Mouse (Mus musculus) embryonic facial prominence, embryonic 10.5 days (tissue): ENCODE results near the gene Gm28043. TPM values are rescaled to one million over a fixed set of nuclear protein-coding genes. Genes with fewer than 3 reads are reported as not detected.

Experiments
- DNase-seq: peaks from one replicate; pipeline ENCODE4 v3.0.0-alpha.2; 2017; ENCODE audit warnings: low spot score
- H3K27ac ChIP-seq: fragments of 300-500 bp; sonication (generic); replicated peaks from 2 replicates; pipeline ENCODE4 v1.5.1; 2016; ENCODE audit warnings: mild to moderate bottlenecking
- H3K27me3 ChIP-seq: fragments of 300-500 bp; sonication (generic); replicated peaks from 2 replicates; pipeline ENCODE4 v1.6.1; 2016; ENCODE audit warnings: low read depth, mild to moderate bottlenecking; ENCODE audit not compliant: poor library complexity, severe bottlenecking
- H3K36me3 ChIP-seq: fragments of 300-500 bp; sonication (generic); replicated peaks from 2 replicates; pipeline ENCODE4 v1.6.1; 2016; ENCODE audit warnings: mild to moderate bottlenecking, moderate library complexity
- H3K4me1 ChIP-seq: fragments of 300-500 bp; sonication (generic); 2 replicates; pipeline ENCODE4 v1.6.1; 2016
- H3K4me3 ChIP-seq: fragments of 300-500 bp; sonication (generic); 2 replicates; pipeline ENCODE4 v1.5.1; 2016; ENCODE audit warnings: mild to moderate bottlenecking, moderate library complexity
- H3K9me3 ChIP-seq: fragments of 300-500 bp; sonication (generic); 2 replicates; pipeline ENCODE4 v1.6.1; 2016; ENCODE audit warnings: mild to moderate bottlenecking
- WGBS: fragments of 180-500 bp; shearing (Covaris S2); methylation state at CpG from one replicate; pipeline ENCODE4 v1.1.7; 2016; 5-methylcytosine and 5-hydroxymethylcytosine counted together
- polyA plus RNA-seq: library from polyadenylated mRNA; unstranded; fragments of >200 nt; fragmentation: Nextera tagmentation; extraction: Ambion mirVana; gene quantifications from 2 replicates; pipeline ENCODE4 v1.2.1, GENCODE M21; 2016

Gene Gm28043
- polyA plus RNA-seq, 1 experiment from 2014 or later: 3.5 TPM

DNA sequence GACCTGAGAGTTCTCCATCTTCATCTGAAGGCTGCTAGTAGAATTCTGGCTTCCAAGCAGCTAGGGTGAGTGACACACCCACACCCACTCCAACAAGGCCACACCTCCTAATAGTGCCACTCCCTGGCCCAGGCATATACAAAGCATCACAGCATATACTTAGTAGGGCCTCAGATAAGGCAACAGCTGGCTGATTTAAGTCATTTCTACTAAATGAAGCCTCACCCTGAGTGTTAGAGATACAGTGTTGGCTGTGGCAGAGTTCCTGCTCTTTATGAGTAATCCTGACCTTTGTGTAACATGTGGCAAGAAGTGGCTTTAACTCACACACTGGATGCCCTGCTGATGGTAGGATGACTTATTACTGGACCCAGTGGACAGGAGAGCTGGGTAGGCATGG, 55.3 kb downstream of the Gm28043 start:
- H3K27me3 ChIP-seq: no peaks in the 10 kb centered on the region
- H3K36me3 ChIP-seq: peaks cover 94% of the 10 kb centered on the region
- H3K4me1 ChIP-seq: no peaks in the 10 kb centered on the region
- no peak overlapping the region for H3K4me3 ChIP-seq
- H3K27ac ChIP-seq: no peak overlapping the region
- H3K9me3 ChIP-seq: no peaks in the 10 kb centered on the region
- DNase-seq: no peak

- Histone ChIP-seq H3K4me3 (no peak overlapping the region), H3K9me3 (no peaks in the 10 kb centered on the region), H3K36me3 (peaks cover 95% of the 10 kb centered on the region), H3K27me3 (no peaks in the 10 kb centered on the region), H3K4me1 (no peaks in the 10 kb centered on the region), H3K27ac (no peak overlapping the region)
- DNase-seq: no peak
- 96% methylated on average over 2 of the region's 2 CpGs for WGBS
These were observed 56.3 kb downstream of the Gm28043 start for GRCm38 (mm10) chr17:29671021-29671420.

GRCm38 (mm10) chr17:29673325-29673724, 58.6 kb downstream of the Gm28043 start:
- DNase-seq: no peak
- Histone ChIP-seq H3K4me1 (no peaks in the 10 kb centered on the region), H3K36me3 (peaks cover 95% of the 10 kb centered on the region), H3K4me3 (no peak overlapping the region), H3K27ac (no peak overlapping the region), H3K27me3 (no peaks in the 10 kb centered on the region), H3K9me3 (no peaks in the 10 kb centered on the region)
- WGBS: 90% methylated on average over 4 of the region's 4 CpGs

GRCm38 (mm10) chr17:29678526-29678925, 63.9 kb downstream of the Gm28043 start:
- Histone ChIP-seq H3K9me3 (no peaks in the 10 kb centered on the region), H3K27me3 (no peaks in the 10 kb centered on the region), H3K4me3 (no peak overlapping the region), H3K27ac (no peak overlapping the region), H3K4me1 (no peaks in the 10 kb centered on the region), H3K36me3 (peaks cover 100% of the 10 kb centered on the region)
- WGBS: 90% methylated on average over 8 of the region's 8 CpGs
- DNase-seq: no peak

DNA sequence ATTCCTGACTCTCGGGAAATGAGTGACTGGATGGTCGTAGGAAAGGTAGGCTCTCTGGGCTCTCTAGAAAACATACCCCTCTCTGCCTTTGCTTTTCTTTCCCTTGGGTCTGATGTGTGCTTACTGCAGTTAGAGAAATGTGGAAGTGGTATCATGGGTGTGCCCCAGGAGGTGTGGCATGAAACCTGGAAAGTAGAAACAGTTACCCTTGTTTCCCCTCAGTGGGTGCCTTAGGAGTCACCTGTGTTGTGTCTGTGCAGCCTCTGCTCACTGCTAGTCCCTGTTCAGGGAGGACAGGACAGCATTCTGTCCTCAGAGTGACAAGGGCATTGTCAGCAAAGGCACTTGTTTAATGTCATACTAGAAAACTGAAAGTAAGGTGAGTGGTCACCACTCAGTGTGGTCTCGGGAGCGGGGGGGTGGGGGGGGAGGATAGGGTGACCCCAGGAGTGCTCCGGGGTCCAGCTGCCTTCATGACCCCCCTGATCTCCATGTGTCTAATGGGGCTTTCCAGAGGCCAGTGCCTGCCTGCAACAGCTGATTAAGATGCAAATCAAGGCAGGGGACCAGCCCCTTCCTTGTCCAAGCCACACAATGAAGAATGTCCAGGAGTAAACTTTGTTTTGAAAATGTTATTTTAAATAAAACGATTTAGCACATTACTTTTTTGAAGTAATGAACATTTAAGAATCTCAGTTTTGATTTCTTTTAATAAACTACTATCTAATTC, 64.5 kb downstream of the Gm28043 start:
- peaks cover 100% of the 10 kb centered on the region for H3K36me3 ChIP-seq
- no peaks in the 10 kb centered on the region for H3K9me3 ChIP-seq
- no peak for DNase-seq
- WGBS: 85% methylated on average over 6 of the region's 6 CpGs
- H3K27me3 ChIP-seq: no peaks in the 10 kb centered on the region
- no peak overlapping the region for H3K4me3 ChIP-seq
- no peaks in the 10 kb centered on the region for H3K4me1 ChIP-seq
- no peak overlapping the region for H3K27ac ChIP-seq

- Histone ChIP-seq H3K4me3 (no peak overlapping the region), H3K9me3 (no peaks in the 10 kb centered on the region), H3K4me1 (no peaks in the 10 kb centered on the region), H3K27ac (no peak overlapping the region), H3K27me3 (no peaks in the 10 kb centered on the region), H3K36me3 (peaks cover 100% of the 10 kb centered on the region)
- no peak for DNase-seq
- WGBS: 86% methylated on average over 2 of the region's 2 CpGs
These were observed 65.5 kb downstream of the Gm28043 start for GRCm38 (mm10) chr17:29680174-29680573.

DNA sequence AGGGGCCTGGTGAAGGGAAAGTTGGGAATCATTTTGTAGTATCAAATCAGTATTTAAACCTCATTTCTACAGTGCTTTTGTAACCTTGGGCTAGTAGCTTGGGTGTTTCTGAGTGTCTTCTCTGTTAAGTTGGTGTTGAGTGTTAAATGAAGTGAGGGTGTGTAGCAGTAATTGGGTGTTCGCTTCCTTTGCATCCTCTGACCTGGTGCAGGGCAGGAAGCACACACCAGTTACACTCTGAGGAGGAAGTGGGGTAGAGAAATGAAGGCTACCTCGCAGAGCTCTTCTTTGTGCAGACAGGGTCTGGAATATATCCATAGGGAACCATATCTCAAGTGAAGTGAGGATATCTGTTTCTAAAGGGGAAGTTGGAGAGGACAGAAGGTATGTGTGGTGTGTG, 66.2 kb downstream of the Gm28043 start:
- Histone ChIP-seq H3K9me3 (no peaks in the 10 kb centered on the region), H3K27me3 (no peaks in the 10 kb centered on the region), H3K4me1 (no peaks in the 10 kb centered on the region), H3K36me3 (peaks cover 100% of the 10 kb centered on the region), H3K4me3 (no peak overlapping the region), H3K27ac (no peak overlapping the region)
- DNase-seq: no peak
- WGBS: 90% methylated on average over 2 of the region's 2 CpGs

- 94% methylated on average over 9 of the region's 9 CpGs for WGBS
- no peaks in the 10 kb centered on the region for H3K9me3 ChIP-seq
- DNase-seq: no peak
- H3K36me3 ChIP-seq: peaks cover 100% of the 10 kb centered on the region
- H3K27ac ChIP-seq: no peak overlapping the region
- no peaks in the 10 kb centered on the region for H3K27me3 ChIP-seq
- no peak overlapping the region for H3K4me3 ChIP-seq
- H3K4me1 ChIP-seq: no peaks in the 10 kb centered on the region
These were observed 67.0 kb downstream of the Gm28043 start for GRCm38 (mm10) chr17:29681669-29682068.

GRCm38 (mm10) chr17:29682261-29682660, 67.6 kb downstream of the Gm28043 start:
- peaks cover 100% of the 10 kb centered on the region for H3K36me3 ChIP-seq
- H3K4me1 ChIP-seq: no peaks in the 10 kb centered on the region
- no peaks in the 10 kb centered on the region for H3K27me3 ChIP-seq
- H3K4me3 ChIP-seq: no peak overlapping the region
- no peak for DNase-seq
- no peaks in the 10 kb centered on the region for H3K9me3 ChIP-seq
- 91% methylated on average over 7 of the region's 7 CpGs for WGBS
- no peak overlapping the region for H3K27ac ChIP-seq

GRCm38 (mm10) chr17:29683127-29683526, 68.5 kb downstream of the Gm28043 start:
- H3K36me3 ChIP-seq: peaks cover 100% of the 10 kb centered on the region
- H3K27me3 ChIP-seq: no peaks in the 10 kb centered on the region
- WGBS: 83% methylated on average over 2 of the region's 2 CpGs
- no peaks in the 10 kb centered on the region for H3K4me1 ChIP-seq
- no peak for DNase-seq
- H3K4me3 ChIP-seq: no peak overlapping the region
- H3K9me3 ChIP-seq: no peaks in the 10 kb centered on the region
- no peak overlapping the region for H3K27ac ChIP-seq

GRCm38 (mm10) chr17:29684275-29684674, 69.6 kb downstream of the Gm28043 start:
- Histone ChIP-seq H3K4me1 (no peaks in the 10 kb centered on the region), H3K4me3 (no peak overlapping the region), H3K36me3 (peaks cover 100% of the 10 kb centered on the region), H3K9me3 (no peaks in the 10 kb centered on the region), H3K27ac (no peak overlapping the region), H3K27me3 (no peaks in the 10 kb centered on the region)
- no peak for DNase-seq
- 92% methylated on average over 4 of the region's 4 CpGs for WGBS

- Histone ChIP-seq H3K4me3 (no peak overlapping the region), H3K27me3 (no peaks in the 10 kb centered on the region), H3K36me3 (peaks cover 99% of the 10 kb centered on the region), H3K27ac (no peak overlapping the region), H3K4me1 (no peaks in the 10 kb centered on the region), H3K9me3 (no peaks in the 10 kb centered on the region)
- 94% methylated on average over 5 of the region's 5 CpGs for WGBS
- DNase-seq: no peak
These were observed 72.1 kb downstream of the Gm28043 start for GRCm38 (mm10) chr17:29686771-29687170.

DNA sequence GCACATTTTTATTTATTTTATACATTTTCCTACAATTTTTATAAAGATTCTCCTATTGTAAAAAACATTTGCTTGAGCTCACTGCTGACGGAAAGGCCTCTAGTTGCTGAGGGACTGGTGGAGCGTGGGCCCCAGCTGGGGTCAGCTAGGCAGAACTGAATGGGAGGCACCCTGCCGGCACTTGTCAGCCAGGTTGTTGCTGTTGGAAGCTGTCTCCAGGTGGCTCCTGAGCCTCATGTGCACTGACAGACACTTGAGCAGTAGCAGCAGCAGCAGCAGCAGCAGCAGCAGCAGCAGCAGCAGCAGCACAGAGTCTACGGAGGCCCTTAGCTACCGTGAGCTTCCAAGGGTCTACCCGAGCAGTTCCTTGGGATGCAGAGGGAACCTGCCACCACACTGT, 72.7 kb downstream of the Gm28043 start:
- no peaks in the 10 kb centered on the region for H3K4me1 ChIP-seq
- no peaks in the 10 kb centered on the region for H3K9me3 ChIP-seq
- DNase-seq: no peak
- peaks cover 97% of the 10 kb centered on the region for H3K36me3 ChIP-seq
- no peak overlapping the region for H3K27ac ChIP-seq
- H3K27me3 ChIP-seq: no peaks in the 10 kb centered on the region
- no peak overlapping the region for H3K4me3 ChIP-seq
- WGBS: 90% methylated on average over 6 of the region's 6 CpGs
